Mouse (Mus musculus): ENCODE measurements around the gene Ptprm. TPM values are rescaled to one million over a fixed set of nuclear protein-coding genes. Genes with fewer than 3 reads are reported as not detected.

Ptprm gene
- polyA plus RNA-seq, 1 experiment from 2014 or later, result 15.8 TPM

GRCm38 (mm10) chr17:67252992-67253391, 101.3 kb downstream of the Ptprm start:
- Histone ChIP-seq H3K27ac (no peak overlapping the region), H3K4me2 (no peak overlapping the region), H3K9me3 (replicated peaks) (no peaks in the 10 kb centered on the region), H3K9ac (no peak overlapping the region), H3K27me3 (no peaks in the 10 kb centered on the region), H3K36me3 (no peaks in the 10 kb centered on the region), H3K4me1 (replicated peaks) (no peaks in the 10 kb centered on the region), H3K4me3 (no peak overlapping the region)
- no peak for ATAC-seq (replicated peaks; ENCODE audit: insufficient number of reproducible peaks, insufficient read depth, low FRiP score, low read depth)
- WGBS, result 65% methylated on average over 6 of the region's 6 CpGs

- 71% methylated on average over 4 of the region's 4 CpGs for WGBS
- no peak overlapping the region for H3K27ac ChIP-seq
- no peak for ATAC-seq (replicated peaks; ENCODE audit: insufficient number of reproducible peaks, insufficient read depth, low FRiP score, low read depth)
Measured at GRCm38 (mm10) chr17:67245273-67245875, 108.9 kb downstream of the Ptprm start.

GRCm38 (mm10) chr17:67242774-67243495, 111.3 kb downstream of the Ptprm start:
- Histone ChIP-seq H3K27me3 (no peaks in the 10 kb centered on the region), H3K9ac (no peak overlapping the region)
- 74% methylated on average over 12 of the region's 12 CpGs for WGBS

More at GRCm38 (mm10) chr17:67245273-67245875, 108.9 kb downstream of the Ptprm start:
- H3K9me3 ChIP-seq (replicated peaks), result no peaks in the 10 kb centered on the region
- no peak overlapping the region for H3K4me2 ChIP-seq
- H3K27me3 ChIP-seq, result no peaks in the 10 kb centered on the region
- H3K9ac ChIP-seq, result no peak overlapping the region
- H3K4me3 ChIP-seq, result no peak overlapping the region
- H3K4me1 ChIP-seq (replicated peaks), result peaks cover 6% of the 10 kb centered on the region
- H3K36me3 ChIP-seq, result no peaks in the 10 kb centered on the region

GRCm38 (mm10) chr17:67241951-67242773, 112.1 kb downstream of the Ptprm start:
- no peaks in the 10 kb centered on the region for H3K27me3 ChIP-seq
- H3K4me3 ChIP-seq, result no peak overlapping the region
- no peak overlapping the region for H3K27ac ChIP-seq
- WGBS, result 71% methylated on average over 10 of the region's 10 CpGs
- no peak for ATAC-seq (replicated peaks; ENCODE audit: insufficient number of reproducible peaks, insufficient read depth, low FRiP score, low read depth)
- peaks cover 6% of the 10 kb centered on the region for H3K4me1 ChIP-seq (replicated peaks)
- H3K9ac ChIP-seq, result no peak overlapping the region
- no peaks in the 10 kb centered on the region for H3K9me3 ChIP-seq (replicated peaks)
- H3K36me3 ChIP-seq, result no peaks in the 10 kb centered on the region
- H3K4me2 ChIP-seq, result no peak overlapping the region

More at GRCm38 (mm10) chr17:67242774-67243495, 111.3 kb downstream of the Ptprm start:
- no peak overlapping the region for H3K4me3 ChIP-seq
- no peak for ATAC-seq (replicated peaks; ENCODE audit: insufficient number of reproducible peaks, insufficient read depth, low FRiP score, low read depth)
- no peak overlapping the region for H3K4me2 ChIP-seq
- H3K27ac ChIP-seq, result no peak overlapping the region
- peaks cover 6% of the 10 kb centered on the region for H3K4me1 ChIP-seq (replicated peaks)
- no peaks in the 10 kb centered on the region for H3K9me3 ChIP-seq (replicated peaks)
- no peaks in the 10 kb centered on the region for H3K36me3 ChIP-seq

GRCm38 (mm10) chr17:67238866-67239265, 115.4 kb downstream of the Ptprm start:
- no peak for ATAC-seq (replicated peaks; ENCODE audit: insufficient number of reproducible peaks, insufficient read depth, low FRiP score, low read depth)
- Histone ChIP-seq H3K9me3 (replicated peaks) (no peaks in the 10 kb centered on the region), H3K4me3 (no peak overlapping the region), H3K36me3 (no peaks in the 10 kb centered on the region), H3K27me3 (no peaks in the 10 kb centered on the region), H3K4me2 (no peak overlapping the region), H3K9ac (no peak overlapping the region), H3K27ac (no peak overlapping the region), H3K4me1 (replicated peaks) (no peaks in the 10 kb centered on the region)
- WGBS, result 90% methylated on average over 7 of the region's 7 CpGs

- ATAC-seq (replicated peaks; ENCODE audit: insufficient number of reproducible peaks, insufficient read depth, low FRiP score, low read depth), result no peak
- WGBS, result 72% methylated on average over 10 of the region's 10 CpGs
- Histone ChIP-seq H3K4me2 (no peak overlapping the region), H3K4me1 (replicated peaks) (no peaks in the 10 kb centered on the region), H3K36me3 (no peaks in the 10 kb centered on the region), H3K27me3 (no peaks in the 10 kb centered on the region), H3K27ac (no peak overlapping the region), H3K9ac (no peak overlapping the region), H3K9me3 (replicated peaks) (no peaks in the 10 kb centered on the region), H3K4me3 (no peak overlapping the region)
Measured at GRCm38 (mm10) chr17:67237407-67237806, 116.8 kb downstream of the Ptprm start.

- H3K4me3 ChIP-seq, result no peak overlapping the region
- no peak for ATAC-seq (replicated peaks; ENCODE audit: insufficient number of reproducible peaks, insufficient read depth, low FRiP score, low read depth)
- no peak overlapping the region for H3K27ac ChIP-seq
- H3K36me3 ChIP-seq, result no peaks in the 10 kb centered on the region
- H3K9ac ChIP-seq, result no peak overlapping the region
- WGBS, result 83% methylated on average over 9 of the region's 9 CpGs
- no peak overlapping the region for H3K4me2 ChIP-seq
- H3K4me1 ChIP-seq (replicated peaks), result no peaks in the 10 kb centered on the region
- H3K27me3 ChIP-seq, result no peaks in the 10 kb centered on the region
- no peaks in the 10 kb centered on the region for H3K9me3 ChIP-seq (replicated peaks)
Measured at GRCm38 (mm10) chr17:67233063-67233462, 121.2 kb downstream of the Ptprm start.

GRCm38 (mm10) chr17:67226991-67227390, 127.3 kb downstream of the Ptprm start:
- H3K9me3 ChIP-seq (replicated peaks), result no peaks in the 10 kb centered on the region
- H3K4me1 ChIP-seq (replicated peaks), result no peaks in the 10 kb centered on the region
- WGBS, result 69% methylated on average over 5 of the region's 5 CpGs

GRCm38 (mm10) chr17:67215326-67215725, 138.9 kb downstream of the Ptprm start:
- peaks cover 2% of the 10 kb centered on the region; the same call in 1 of the 2 replicates for H3K4me1 ChIP-seq (replicated peaks)
- no peaks in the 10 kb centered on the region for H3K9me3 ChIP-seq (replicated peaks)
- no peak for ATAC-seq (replicated peaks; ENCODE audit: insufficient number of reproducible peaks, insufficient read depth, low FRiP score, low read depth)
- H3K36me3 ChIP-seq, result no peaks in the 10 kb centered on the region
- H3K27me3 ChIP-seq, result no peaks in the 10 kb centered on the region
- no peak overlapping the region for H3K27ac ChIP-seq
- H3K4me3 ChIP-seq, result no peak overlapping the region
- 78% methylated on average over 1 of the region's 1 CpGs for WGBS
- no peak overlapping the region for H3K9ac ChIP-seq
- H3K4me2 ChIP-seq, result no peak overlapping the region

More at GRCm38 (mm10) chr17:67226991-67227390, 127.3 kb downstream of the Ptprm start:
- Histone ChIP-seq H3K4me3 (no peak overlapping the region), H3K36me3 (no peaks in the 10 kb centered on the region), H3K27me3 (no peaks in the 10 kb centered on the region), H3K4me2 (no peak overlapping the region), H3K9ac (no peak overlapping the region), H3K27ac (no peak overlapping the region)
- ATAC-seq (replicated peaks; ENCODE audit: insufficient number of reproducible peaks, insufficient read depth, low FRiP score, low read depth), result no peak

- Histone ChIP-seq H3K4me1 (replicated peaks) (peaks cover 2% of the 10 kb centered on the region; the same call in 1 of the 2 replicates), H3K4me2 (no peak overlapping the region), H3K27me3 (no peaks in the 10 kb centered on the region), H3K36me3 (no peaks in the 10 kb centered on the region), H3K27ac (no peak overlapping the region), H3K9ac (no peak overlapping the region), H3K4me3 (no peak overlapping the region), H3K9me3 (replicated peaks) (no peaks in the 10 kb centered on the region)
- ATAC-seq (replicated peaks; ENCODE audit: insufficient number of reproducible peaks, insufficient read depth, low FRiP score, low read depth), result no peak
- 35% methylated on average over 3 of the region's 3 CpGs for WGBS
Measured at GRCm38 (mm10) chr17:67213711-67214110, 140.5 kb downstream of the Ptprm start.

GRCm38 (mm10) chr17:67209676-67210344, 144.4 kb downstream of the Ptprm start:
- peaks cover 2% of the 10 kb centered on the region; the same call in 1 of the 2 replicates for H3K4me1 ChIP-seq (replicated peaks)
- no peaks in the 10 kb centered on the region for H3K9me3 ChIP-seq (replicated peaks)
- H3K4me3 ChIP-seq, result no peak overlapping the region
- WGBS, result 58% methylated on average over 8 of the region's 8 CpGs
- ATAC-seq (replicated peaks; ENCODE audit: insufficient number of reproducible peaks, insufficient read depth, low FRiP score, low read depth), result no peak
- no peak overlapping the region for H3K27ac ChIP-seq
- H3K27me3 ChIP-seq, result no peaks in the 10 kb centered on the region
- H3K4me2 ChIP-seq, result no peak overlapping the region
- no peaks in the 10 kb centered on the region for H3K36me3 ChIP-seq
- H3K9ac ChIP-seq, result no peak overlapping the region
